Mouse (Mus musculus) testis, postnatal 10 days (tissue): Measurements from ENCODE around the gene Hist1h2ac.
A peak's percentile ranks its signal among the peaks of the same experiment; 100 is the strongest.
"Not testable (repeated sequence)": the region's sequence is repeated elsewhere in the genome, so short reads cannot be mapped to it uniquely, and the experiment has no call there.

Source experiments
- DNase-seq: peaks from one replicate; pipeline ENCODE4 v3.0.0; 2021; ENCODE audit warnings: low spot score

Hist1h2ac gene

GRCm38 (mm10) chr13:23699767-23700166 lies 16.0 kb upstream of the Hist1h2ac start:
- no peak for DNase-seq

- DNase-seq: no peak
These were observed 15.2 kb upstream of the Hist1h2ac start for GRCm38 (mm10) chr13:23698996-23699395.

- DNase-seq: peak; percentile 96
These were observed 14.5 kb upstream of the Hist1h2ac start, which contains the start of gene Hist1h4c for GRCm38 (mm10) chr13:23698300-23698693. Gene Hist1h4c, minus strand, starts transcription at chr13:23698454.

GRCm38 (mm10) chr13:23697491-23698299 lies 13.9 kb upstream of the Hist1h2ac start:
- peak; percentile 75 for DNase-seq

- DNase-seq: peak; percentile 59
These were observed 12.3 kb upstream of the Hist1h2ac start for GRCm38 (mm10) chr13:23696061-23696474.

GRCm38 (mm10) chr13:23695514-23695913 lies 11.8 kb upstream of the Hist1h2ac start, which contains the start of gene Hist1h1t:
Gene Hist1h1t, plus strand, starts transcription at chr13:23695814.
- DNase-seq: peak; percentile 48

GRCm38 (mm10) chr13:23694956-23695355 lies 11.2 kb upstream of the Hist1h2ac start:
- DNase-seq: no peak

GRCm38 (mm10) chr13:23693856-23694440 lies 10.2 kb upstream of the Hist1h2ac start:
- DNase-seq: no peak

GRCm38 (mm10) chr13:23689459-23689858 lies 5.7 kb upstream of the Hist1h2ac start:
- no peak for DNase-seq

- no peak for DNase-seq
These were observed 5.2 kb upstream of the Hist1h2ac start for GRCm38 (mm10) chr13:23688956-23689355.

- no peak for DNase-seq
These were observed 4.2 kb upstream of the Hist1h2ac start for GRCm38 (mm10) chr13:23687907-23688306.

- DNase-seq: no peak
These were observed 3.4 kb upstream of the Hist1h2ac start for GRCm38 (mm10) chr13:23687181-23687580.

- DNase-seq: no peak
These were observed 2.2 kb upstream of the Hist1h2ac start for GRCm38 (mm10) chr13:23685966-23686365.

GRCm38 (mm10) chr13:23685121-23685861 lies 1.5 kb upstream of the Hist1h2ac start:
- no peak for DNase-seq

GRCm38 (mm10) chr13:23684295-23684945 lies 672 bp upstream of the Hist1h2ac start:
- DNase-seq: not testable (repeated sequence)

- DNase-seq: not testable (repeated sequence)
These were observed 597 bp downstream of the Hist1h2ac start for GRCm38 (mm10) chr13:23682947-23683754.

- DNase-seq: no peak
These were observed 1.2 kb downstream of the Hist1h2ac start for GRCm38 (mm10) chr13:23682623-23682946.

- no peak for DNase-seq
These were observed 1.7 kb downstream of the Hist1h2ac start for GRCm38 (mm10) chr13:23681990-23682582.

GRCm38 (mm10) chr13:23662536-23662935 lies 21.2 kb downstream of the Hist1h2ac start:
- DNase-seq: no peak

GRCm38 (mm10) chr13:23659636-23660366 lies 23.9 kb downstream of the Hist1h2ac start:
- no peak for DNase-seq
